Mouse (Mus musculus) midbrain, embryonic 14.5 days (tissue): ENCODE measurements at regions not wholly inside any gene's neighbourhood (a gene's known extent, or its start where the extent isn't known, plus 50 kb on each side); places are given as distances from the start of the nearest gene placed in this dataset.

Experiments
- ATAC-seq: fragments of 200-750 bp; cut with Nextera tagmentation; 2 replicates; pipeline ENCODE4 v1.8.0; 2017; ENCODE audit warnings: moderate number of reproducible peaks, moderate library complexity; ENCODE audit not compliant: low FRiP score, low TSS enrichment
- DNase-seq: peaks from one replicate; pipeline ENCODE4 v3.0.0-alpha.2; 2015
- H3K27ac ChIP-seq: fragments of 300-500 bp; sonication (generic); replicated peaks from 2 replicates; pipeline ENCODE4 v1.5.1; 2014; ENCODE audit warnings: mild to moderate bottlenecking, low read depth, low read length, moderate library complexity
- H3K27me3 ChIP-seq: fragments of 300-500 bp; sonication (generic); 2 replicates; pipeline ENCODE4 v1.6.1; 2014; ENCODE audit warnings: low read length, control low read depth, mixed read lengths; ENCODE audit not compliant: control insufficient read depth, insufficient read depth
- H3K36me3 ChIP-seq: fragments of 300-500 bp; sonication (generic); 2 replicates; pipeline ENCODE4 v1.6.1; 2014; ENCODE audit warnings: low read length, control low read depth; ENCODE audit not compliant: control insufficient read depth, insufficient read depth
- H3K4me1 ChIP-seq: fragments of 300-500 bp; sonication (generic); 2 replicates; pipeline ENCODE4 v1.6.1; 2014; ENCODE audit warnings: mild to moderate bottlenecking, antibody characterized with exemption, low read length, control low read depth; ENCODE audit not compliant: control insufficient read depth, insufficient read depth
- H3K4me2 ChIP-seq: fragments of 300-500 bp; sonication (generic); 2 replicates; pipeline ENCODE4 v1.6.1; 2014; ENCODE audit warnings: mild to moderate bottlenecking, low read length, moderate library complexity
- H3K4me3 ChIP-seq: fragments of 300-500 bp; sonication (generic); replicated peaks from 2 replicates; pipeline ENCODE4 v1.5.1; 2014; ENCODE audit warnings: low read depth, low read length
- H3K9ac ChIP-seq: fragments of 300-500 bp; sonication (generic); replicated peaks from 2 replicates; pipeline ENCODE4 v1.6.1; 2014; ENCODE audit warnings: mild to moderate bottlenecking, low read length, moderate library complexity
- H3K9me3 ChIP-seq: fragments of 300-500 bp; sonication (generic); 2 replicates; pipeline ENCODE4 v1.6.1; 2016; ENCODE audit warnings: low read length, control low read depth, mixed read lengths; ENCODE audit not compliant: control insufficient read depth
- WGBS: fragments of 180-500 bp; shearing (Covaris S2); extraction: QIAGEN DNeasy Blood & Tissue Kit; methylation state at CpG from one replicate; pipeline ENCODE4 v1.1.7; 2014; 5-methylcytosine and 5-hydroxymethylcytosine counted together

- no peaks in the 10 kb centered on the region for H3K9me3 ChIP-seq
- H3K9ac ChIP-seq = no peak overlapping the region
- no peak overlapping the region for H3K4me3 ChIP-seq
- no peaks in the 10 kb centered on the region for H3K4me1 ChIP-seq
- no peaks in the 10 kb centered on the region for H3K36me3 ChIP-seq
- H3K27me3 ChIP-seq = no peaks in the 10 kb centered on the region
- no peak overlapping the region for H3K27ac ChIP-seq
- 0 out of 2 replicates have a peak, but pooled peaks have one; percentile 27 for ATAC-seq
- no peak overlapping the region for H3K4me2 ChIP-seq
- WGBS = 83% methylated on average over 12 of the region's 12 CpGs
- no peak for DNase-seq
Measured at GRCm38 (mm10) chr3:17999789-18000485, 51.7 kb downstream of the Cypt12 start.
